Mouse (Mus musculus) bone marrow, adult 2 months (tissue): ENCODE measurements around the gene Nfe2.

Experiments used
- CTCF ChIP-seq: fragments of 200-500 bp; IDR thresholded peaks from 2 replicates; pipeline ENCODE4 v1.5.1; 2011; ENCODE audit warnings: low read length, control low read depth; ENCODE audit not compliant: control insufficient read depth, insufficient read depth
- POLR2A ChIP-seq: fragments of 200-500 bp; IDR thresholded peaks from 2 replicates; pipeline ENCODE4 v1.6.1; 2011; ENCODE audit warnings: low read depth, mild to moderate bottlenecking, control low read depth, low read length, borderline replicate concordance; ENCODE audit not compliant: control insufficient read depth

DNA sequence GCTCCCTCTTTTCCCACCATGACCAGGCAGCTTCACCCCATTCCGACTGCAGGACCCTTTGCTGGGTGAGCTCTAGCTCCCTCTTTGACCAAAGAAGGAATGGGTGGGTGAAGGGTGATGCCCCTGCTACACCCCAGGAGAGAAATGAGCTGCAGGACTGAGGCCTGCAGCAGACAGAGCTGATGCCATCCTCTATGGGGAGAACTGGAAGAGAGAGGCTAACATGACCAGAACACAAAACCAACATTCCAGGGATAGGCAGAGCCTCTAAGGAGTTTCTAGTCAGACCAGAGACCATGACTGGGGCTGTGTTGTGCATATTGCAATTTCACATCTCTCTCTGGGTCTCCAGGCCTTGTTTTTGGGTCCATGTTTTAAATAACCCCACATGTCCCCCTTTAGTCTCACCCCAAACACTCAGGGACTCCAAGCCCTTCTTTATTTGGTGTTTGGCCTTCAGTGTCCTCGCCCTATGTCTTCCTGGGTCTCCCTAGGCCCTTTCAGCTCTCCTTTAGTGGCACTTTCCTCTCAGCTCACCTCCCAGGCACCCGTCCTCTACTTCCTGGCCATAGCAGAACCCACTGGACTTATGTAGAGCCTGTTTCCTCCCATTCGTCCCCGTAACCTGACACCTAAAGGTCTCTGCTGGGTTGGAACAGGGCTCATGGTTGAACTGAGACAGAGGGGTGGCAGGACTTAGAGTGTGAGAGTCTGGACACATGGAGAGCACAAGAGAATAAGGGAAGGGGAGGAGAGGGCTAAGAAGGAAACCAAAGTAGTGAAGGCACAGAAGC lies 43.5 kb upstream of the Nfe2 start:
- TF ChIP-seq CTCF (no peak), POLR2A (no peak)
